Mouse (Mus musculus) heart, adult 11 months (tissue): ENCODE results near the gene Qrich2.
"Not testable (repeated sequence)": the region's sequence is repeated elsewhere in the genome, so short reads cannot be mapped to it uniquely, and the experiment has no call there.

ENCODE experiments used
- DNase-seq: peaks from one replicate; pipeline ENCODE4 v3.0.0; 2022

Qrich2 gene

DNA sequence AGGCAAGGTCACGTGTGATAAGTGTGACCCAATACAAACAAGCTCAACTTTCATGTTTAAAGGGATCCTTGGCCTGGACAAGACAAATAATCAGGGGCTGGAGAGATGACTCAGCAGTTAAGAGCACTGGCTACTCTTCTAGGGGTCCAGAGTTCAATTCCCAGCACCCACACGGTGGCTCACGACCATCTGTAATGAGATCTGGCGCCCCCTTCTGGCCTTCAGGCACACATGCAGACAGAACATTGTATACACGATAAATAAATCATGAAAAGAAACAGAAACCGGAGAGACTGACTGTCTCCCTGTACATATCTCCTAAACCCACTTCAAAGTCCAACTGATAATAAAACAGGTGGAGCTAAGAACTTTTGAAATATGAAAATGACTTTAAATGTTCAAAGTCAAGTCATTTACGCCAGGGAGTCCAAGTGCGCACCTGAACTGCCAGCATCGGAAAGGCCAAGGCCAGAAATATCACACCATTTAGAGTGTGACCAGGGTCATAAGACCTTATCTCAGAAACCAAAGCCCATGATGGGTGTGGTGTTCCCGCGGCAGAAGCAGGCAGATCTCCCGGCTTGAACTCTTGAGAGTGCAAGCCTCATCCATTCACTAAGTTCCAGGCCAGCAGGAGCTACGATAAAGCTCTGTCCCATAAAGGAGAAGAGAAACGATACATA lies 22.8 kb upstream of the Qrich2 start:
- DNase-seq: no peak

GRCm38 (mm10) chr11:116488207-116488606 lies 22.2 kb upstream of the Qrich2 start:
- DNase-seq: no peak

GRCm38 (mm10) chr11:116484261-116484660 lies 18.2 kb upstream of the Qrich2 start:
- no peak for DNase-seq

GRCm38 (mm10) chr11:116481776-116482175 lies 15.7 kb upstream of the Qrich2 start:
- no peak for DNase-seq

- DNase-seq: peak; percentile 83
Measured at GRCm38 (mm10) chr11:116480975-116481374, 14.9 kb upstream of the Qrich2 start.

GRCm38 (mm10) chr11:116479832-116480231 lies 13.8 kb upstream of the Qrich2 start:
- DNase-seq: peak; percentile 90

DNA sequence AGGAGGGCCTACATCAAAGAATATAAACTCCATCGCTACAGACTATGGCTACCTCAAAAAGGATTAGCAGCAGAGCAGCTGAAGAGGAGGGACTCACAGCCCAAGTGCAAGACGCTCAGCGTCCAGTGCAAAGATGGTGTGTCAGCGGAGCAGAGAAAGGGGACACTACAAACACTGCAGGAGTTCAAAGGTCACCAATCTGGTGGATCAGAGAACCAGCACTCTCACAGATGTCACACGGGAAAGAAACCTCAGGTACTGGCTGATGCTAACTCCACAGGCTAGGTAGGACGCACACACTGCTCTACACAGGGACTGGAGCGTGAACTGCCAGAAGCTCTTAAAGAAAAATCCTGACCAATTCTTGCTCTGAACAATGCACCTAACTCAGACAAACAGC lies 12.9 kb upstream of the Qrich2 start:
- DNase-seq: peak; percentile 83

- no peak for DNase-seq
Measured at GRCm38 (mm10) chr11:116477160-116477759, 11.2 kb upstream of the Qrich2 start.

GRCm38 (mm10) chr11:116476696-116477095 lies 10.7 kb upstream of the Qrich2 start:
- DNase-seq: peak; percentile 86

DNA sequence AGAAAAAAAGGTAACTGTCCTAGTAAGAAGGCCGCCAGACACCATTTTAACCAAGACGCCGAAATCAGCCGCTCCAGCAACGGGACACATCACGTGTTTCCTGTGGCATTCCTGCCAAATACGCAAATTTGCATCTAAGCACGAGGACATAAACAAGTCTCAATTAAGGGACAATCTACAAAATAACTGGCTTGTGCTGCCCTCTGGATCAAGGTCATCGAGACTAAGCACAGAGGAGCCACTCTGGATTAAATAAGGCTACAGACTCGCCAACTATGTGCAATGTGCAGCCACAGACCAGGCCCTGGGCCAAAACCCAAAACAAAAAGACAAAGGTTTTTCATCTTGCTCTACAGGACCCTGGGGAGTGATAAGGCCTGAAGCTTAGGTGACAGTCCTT lies 10.0 kb upstream of the Qrich2 start:
- DNase-seq: peak; percentile 92

DNA sequence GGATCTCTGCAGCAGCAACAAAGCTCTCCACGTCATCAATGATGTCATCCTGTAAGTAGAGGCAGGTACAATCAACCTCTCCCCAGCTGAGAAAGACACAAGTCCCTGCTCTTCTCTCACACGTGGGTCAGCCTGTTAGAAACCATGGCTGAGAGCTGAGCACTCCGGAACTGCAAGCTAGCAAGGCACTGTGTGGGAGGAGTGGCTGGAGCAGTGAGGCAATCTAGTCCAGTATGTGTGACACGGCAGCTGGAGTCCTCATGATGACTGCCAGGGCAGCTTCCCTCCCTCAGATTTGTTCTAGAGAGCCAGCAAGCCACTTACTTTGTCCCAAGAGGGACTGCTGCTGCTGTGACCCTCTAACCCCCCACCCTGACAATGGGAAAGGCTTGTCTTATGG lies 6.2 kb upstream of the Qrich2 start:
- peak; percentile 93 for DNase-seq

DNA sequence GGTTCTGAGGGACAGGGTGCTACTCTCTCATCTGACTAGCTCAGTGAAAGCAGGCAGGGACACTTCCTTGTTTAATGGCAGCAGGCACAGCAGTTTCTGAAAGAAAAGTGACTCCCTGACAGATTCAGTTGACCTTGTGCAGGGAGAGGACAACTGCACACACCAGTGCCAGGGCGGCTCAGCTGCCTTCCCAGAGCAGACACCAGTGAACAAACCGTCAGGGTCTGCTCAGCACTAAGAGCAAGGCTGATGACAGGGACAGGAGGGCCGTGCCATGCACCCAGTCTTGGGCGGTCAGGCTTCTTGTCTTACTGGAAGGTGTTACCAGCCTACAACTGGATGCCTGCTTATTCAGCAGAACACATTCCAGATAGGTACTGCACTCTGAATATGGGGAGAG lies 4.9 kb upstream of the Qrich2 start:
- no peak for DNase-seq

- no peak for DNase-seq
Measured at GRCm38 (mm10) chr11:116470249-116470648, 4.2 kb upstream of the Qrich2 start.

GRCm38 (mm10) chr11:116468338-116468737 lies 2.3 kb upstream of the Qrich2 start:
- not testable (repeated sequence) for DNase-seq

GRCm38 (mm10) chr11:116463833-116464232 lies 2.2 kb downstream of the Qrich2 start:
- peak; percentile 97 for DNase-seq

GRCm38 (mm10) chr11:116463338-116463737 lies 2.7 kb downstream of the Qrich2 start:
- DNase-seq: no peak

DNA sequence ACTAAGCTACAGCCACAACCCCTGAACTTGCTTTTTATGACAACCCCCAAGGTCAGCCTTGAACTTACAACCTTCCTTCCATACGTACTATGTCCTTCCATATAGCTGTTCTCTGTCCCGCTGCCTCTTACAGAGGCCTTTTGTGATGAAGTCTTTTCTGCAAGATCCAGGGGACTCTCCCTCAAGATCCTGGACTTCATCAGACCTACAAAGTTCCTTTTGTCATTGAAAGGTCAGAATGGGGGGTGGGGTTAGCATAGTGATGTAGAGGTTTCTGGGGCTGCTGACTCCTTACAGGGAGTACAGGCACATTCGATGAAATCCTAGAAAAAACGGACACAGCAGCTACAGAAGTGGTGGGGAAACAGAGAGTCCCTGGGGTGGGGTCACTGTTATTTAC lies 6.3 kb downstream of the Qrich2 start:
- no peak for DNase-seq

- no peak for DNase-seq
Measured at GRCm38 (mm10) chr11:116456234-116456633, 9.8 kb downstream of the Qrich2 start.

DNA sequence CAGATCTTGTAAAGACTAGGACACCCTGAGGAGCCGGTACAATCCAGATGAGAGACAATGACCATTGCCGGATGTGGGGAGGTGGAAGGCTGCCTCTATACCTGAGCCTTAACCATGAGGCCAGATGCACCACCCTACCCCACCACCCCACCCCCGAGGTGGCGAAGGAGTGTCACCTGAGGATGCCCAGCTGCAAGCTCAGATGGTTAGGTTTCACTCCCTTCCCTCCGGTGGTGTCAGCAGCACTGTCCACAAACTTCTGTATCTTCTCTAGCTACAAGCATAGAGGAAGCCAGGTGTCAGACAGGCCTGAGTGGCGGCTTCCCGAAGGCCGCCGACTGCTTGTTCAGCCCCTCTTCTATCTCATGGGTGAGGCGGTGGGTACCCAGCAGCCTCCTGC lies 12.2 kb downstream of the Qrich2 start:
- DNase-seq: no peak

GRCm38 (mm10) chr11:116449341-116449740 lies 16.7 kb downstream of the Qrich2 start:
- DNase-seq: no peak

GRCm38 (mm10) chr11:116447822-116448221 lies 18.2 kb downstream of the Qrich2 start:
- DNase-seq: no peak

- DNase-seq: peak; percentile 91
Measured at GRCm38 (mm10) chr11:116446308-116446887, 19.6 kb downstream of the Qrich2 start.

- DNase-seq: peak; percentile 98
Measured at GRCm38 (mm10) chr11:116445596-116446307, 20.3 kb downstream of the Qrich2 start.

- no peak for DNase-seq
Measured at GRCm38 (mm10) chr11:116443935-116444334, 22.1 kb downstream of the Qrich2 start.
